Mouse (Mus musculus): ENCODE measurements around the gene Poldip2. TPM values are rescaled to one million over a fixed set of nuclear protein-coding genes. Genes with fewer than 3 reads are reported as not detected.
A peak's percentile ranks its signal among the peaks of the same experiment; 100 is the strongest.

Poldip2 gene
- total and polyA plus RNA-seq, 3 experiments, result 102 to 144 (median 103) TPM

DNA sequence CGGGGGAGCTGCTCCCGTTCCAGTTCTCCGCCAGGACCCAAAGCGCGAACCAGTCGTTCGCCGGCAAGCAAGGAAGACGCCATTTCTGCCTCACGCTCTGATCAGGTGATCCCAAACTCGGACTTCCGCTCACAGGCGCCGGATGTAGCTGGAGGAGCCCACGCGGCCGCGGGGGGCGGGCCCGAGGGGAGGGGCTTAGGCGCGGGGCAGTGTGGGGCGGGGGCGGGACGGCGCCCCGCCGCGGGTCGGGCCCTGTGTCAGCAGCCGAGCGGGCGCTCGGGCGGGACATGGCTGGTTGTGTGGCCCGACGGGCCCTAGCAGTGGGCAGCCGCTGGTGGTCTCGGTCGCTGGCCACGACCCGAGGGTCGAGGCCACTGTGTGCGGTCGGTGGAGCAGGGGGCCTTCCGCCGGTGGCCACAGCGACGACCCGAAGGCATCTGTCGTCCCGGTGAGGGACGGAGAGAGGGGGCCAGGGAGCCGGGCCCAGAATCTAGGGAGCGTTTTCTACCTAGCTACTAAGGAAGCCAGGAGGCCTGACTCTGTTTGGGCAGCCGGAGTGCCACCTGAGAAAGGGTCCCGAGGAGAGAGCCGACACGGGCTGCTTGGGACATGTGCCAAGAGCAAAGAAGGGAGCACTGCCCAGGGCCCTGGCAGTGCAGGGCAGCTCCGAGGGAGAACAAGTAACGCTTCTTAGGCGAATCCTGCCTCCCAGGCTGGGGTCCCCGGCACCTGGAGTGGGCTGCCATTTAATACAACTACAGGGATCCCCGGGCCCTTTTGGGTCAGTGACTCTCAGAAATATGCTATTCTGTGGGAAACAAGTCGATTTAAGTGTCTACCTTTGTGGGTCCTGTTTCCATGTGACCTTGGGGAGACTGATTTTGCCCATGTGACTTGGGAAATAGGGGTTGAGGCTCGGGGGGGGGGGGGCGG, at the start of gene Poldip2, which contains the start of gene Tmem199 (continued):
- peak; percentile 85 for TF ChIP-seq TBP (conservative IDR thresholded peaks at IDR 0.05; ENCODE audit: low read depth, low read length)

DNA sequence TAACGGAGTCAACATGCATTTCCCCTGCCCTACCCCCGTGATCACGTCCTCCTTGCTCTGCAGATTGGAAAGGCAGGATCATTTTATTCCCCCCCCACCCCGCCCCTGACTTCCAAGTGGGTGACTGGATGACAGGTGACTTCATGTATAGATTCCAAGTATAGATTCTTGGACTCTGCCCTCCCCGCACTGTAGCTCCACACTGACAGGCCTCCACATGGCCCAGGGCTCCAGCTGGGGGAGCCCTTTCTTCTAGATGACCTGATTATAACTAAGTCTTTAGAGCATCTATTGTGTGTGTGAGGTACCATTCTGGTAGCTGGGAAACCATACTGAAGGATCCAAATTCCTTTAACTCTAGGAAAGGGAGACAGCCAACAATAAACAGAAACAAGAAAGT, 49.3 kb upstream of the Poldip2 start:
- TF ChIP-seq SMC3 (IDR thresholded peaks at IDR 0.05; ENCODE audit: low read depth, low read length) (no peak), ZMIZ1 (IDR thresholded peaks at IDR 0.05; ENCODE audit: low read depth, low read length) (no peak)
- Histone ChIP-seq H3K4me1 (ENCODE audit: control insufficient read depth in 1 of 2, insufficient read depth in 2 of 2) (peaks cover 9 to 14% of the 10 kb centered on the region in 2 experiments), H3K4me2 (ENCODE audit: insufficient read depth, low read depth, poor library complexity, severe bottlenecking) (no peak overlapping the region), H3K79me2 (replicated peaks; ENCODE audit: control insufficient read depth, extremely low read depth, insufficient read depth, poor library complexity, severe bottlenecking) (no peaks in the 10 kb centered on the region), H3K27ac (ENCODE audit: insufficient read depth, low read depth) (no peak overlapping the region), H3K27me3 (replicated peaks) (peaks cover 8% of the 10 kb centered on the region), H3K36me3 (replicated peaks in 1 of 2; ENCODE audit: control insufficient read depth in 1 of 2, insufficient read depth in 1 of 2, low read length in 1 of 2) (no peaks in the 10 kb centered on the region), H3K9me3 (replicated peaks; ENCODE audit: low read length) (peaks cover 8% of the 10 kb centered on the region), H3K4me3 (replicated peaks in 1 of 3; ENCODE audit: low read depth in 2 of 3, low read length in 2 of 3, poor library complexity in 1 of 3) (no peak overlapping the region), H3K9ac (ENCODE audit: insufficient read depth, low read depth) (no peak overlapping the region)
- in situ Hi-C loops (cut with MboI; ENCODE audit: low pct_ligation_motif_present, low pct_unique_long_range_greater_than_20kb, low sequenced_read_pairs) (loop anchor here (5.0 kb wide), 1 partner anchor 35 kb away; the partner anchor contains the start of genes Sarm1 and Vtn), dilution Hi-C loops (cut with MboI; ENCODE audit: extremely low pct_ligation_motif_present, extremely low pct_unique_long_range_greater_than_20kb, low sequenced_read_pairs) (no loop called here)
- DNase-seq (ENCODE audit: extremely low read depth), result no peak

DNA sequence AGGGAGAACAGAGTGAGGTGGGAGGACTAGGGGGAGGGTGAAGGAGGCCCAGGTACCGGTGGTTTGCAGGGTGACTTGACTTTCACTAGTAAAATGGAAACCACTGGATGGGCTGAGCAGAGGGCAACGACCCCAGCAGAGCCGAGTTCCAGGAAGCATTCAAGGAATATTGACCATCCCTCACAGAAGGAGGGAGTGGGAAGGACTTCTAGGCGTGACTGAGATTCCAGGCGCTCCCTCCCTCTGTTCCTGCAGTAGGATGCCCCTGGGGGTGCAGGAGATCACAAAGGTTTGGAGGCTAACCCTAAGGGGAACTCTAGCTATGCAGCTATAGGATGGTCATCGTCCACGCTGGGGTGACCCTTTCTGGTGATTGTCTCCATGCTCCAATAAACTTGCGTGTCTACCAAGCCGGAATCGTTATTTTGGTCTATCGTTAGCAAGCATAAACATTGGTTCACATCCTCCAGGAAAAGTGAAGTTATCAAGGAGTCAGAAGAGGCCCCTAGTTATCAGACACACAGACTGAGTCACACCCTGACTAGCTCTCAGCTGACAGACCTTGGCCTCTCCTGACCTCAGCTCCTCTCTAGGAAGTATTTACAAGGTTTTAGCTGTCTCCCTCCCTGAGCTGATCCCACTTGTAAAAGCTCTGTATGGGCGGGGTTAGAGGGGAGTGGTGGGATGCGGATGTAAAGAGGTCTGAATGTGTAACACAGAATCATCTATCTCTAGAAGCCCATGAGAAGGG, 48.5 kb upstream of the Poldip2 start:
- Histone ChIP-seq H3K4me2 (ENCODE audit: insufficient read depth, low read depth, poor library complexity, severe bottlenecking) (no peak overlapping the region), H3K9ac (ENCODE audit: insufficient read depth, low read depth) (no peak overlapping the region), H3K27me3 (replicated peaks) (peaks cover 6% of the 10 kb centered on the region), H3K4me3 (replicated peaks in 1 of 3; ENCODE audit: low read depth in 2 of 3, low read length in 2 of 3, poor library complexity in 1 of 3) (no peak overlapping the region), H3K27ac (ENCODE audit: insufficient read depth, low read depth) (no peak overlapping the region), H3K4me1 (ENCODE audit: control insufficient read depth in 1 of 2, insufficient read depth in 2 of 2) (peaks cover 9 to 14% of the 10 kb centered on the region in 2 experiments), H3K36me3 (replicated peaks in 1 of 2; ENCODE audit: control insufficient read depth in 1 of 2, insufficient read depth in 1 of 2, low read length in 1 of 2) (no peaks in the 10 kb centered on the region), H3K79me2 (replicated peaks; ENCODE audit: control insufficient read depth, extremely low read depth, insufficient read depth, poor library complexity, severe bottlenecking) (no peaks in the 10 kb centered on the region), H3K9me3 (replicated peaks; ENCODE audit: low read length) (peaks cover 8% of the 10 kb centered on the region)
- TF ChIP-seq NRF1 (IDR thresholded peaks at IDR 0.05; ENCODE audit: low read depth, low read length), result no peak
- no peak for TF ChIP-seq PAX5 (IDR thresholded peaks at IDR 0.05; ENCODE audit: low read length)
- TF ChIP-seq SMC3 (IDR thresholded peaks at IDR 0.05; ENCODE audit: low read depth, low read length), result no peak
- no peak for TF ChIP-seq CHD1 (IDR thresholded peaks at IDR 0.05; ENCODE audit: low read depth, low read length)
- TF ChIP-seq UBTF (IDR thresholded peaks at IDR 0.05; ENCODE audit: low read depth, low read length), result no peak
- no peak for TF ChIP-seq IRF4 (IDR thresholded peaks at IDR 0.05; ENCODE audit: low read depth, low read length)
- no peak for TF ChIP-seq BHLHE40 (IDR thresholded peaks at IDR 0.05; ENCODE audit: low read depth, low read length)
- no peak for TF ChIP-seq NELFE (IDR thresholded peaks at IDR 0.05; ENCODE audit: low read depth, low read length)
- TF ChIP-seq EP300 (IDR thresholded peaks at IDR 0.05; ENCODE audit: low read length), result no peak
- TF ChIP-seq USF1 (IDR thresholded peaks at IDR 0.05; ENCODE audit: low read depth, low read length), result no peak
- no peak for TF ChIP-seq MAX (IDR thresholded peaks at IDR 0.05; ENCODE audit: low read length)
- no peak for TF ChIP-seq ELF1 (IDR thresholded peaks at IDR 0.05; ENCODE audit: low read depth, low read length)
- no peak for TF ChIP-seq MAZ (IDR thresholded peaks at IDR 0.05; ENCODE audit: low read depth, low read length)
- dilution Hi-C loops (cut with MboI; ENCODE audit: extremely low pct_ligation_motif_present, extremely low pct_unique_long_range_greater_than_20kb, low sequenced_read_pairs), result no loop called here
- DNase-seq (ENCODE audit: extremely low read depth), result no peak
- in situ Hi-C loops (cut with MboI; ENCODE audit: low pct_ligation_motif_present, low pct_unique_long_range_greater_than_20kb, low sequenced_read_pairs), result loop anchor here (5.0 kb wide), 1 partner anchor 34 kb away; the partner anchor contains the start of genes Sarm1 and Vtn
